Mouse (Mus musculus) CD8-positive naive resting alpha-beta T cell, adult 2 months (primary cell): ENCODE measurements around the gene Tbcd.
A peak's percentile ranks its signal among the peaks of the same experiment; 100 is the strongest.

Experiments used
- DNase-seq, 2 experiments: peaks; one replicate each; pipeline ENCODE4 v3.0.0; 2022; ENCODE audit warnings: low read depth in 2 of 2, low spot score in 2 of 2

The Tbcd gene

GRCm38 (mm10) chr11:121529747-121530146, 78.0 kb downstream of the Tbcd start:
- DNase-seq = no peak

- no peak for DNase-seq
Observed at GRCm38 (mm10) chr11:121536528-121536927, 84.8 kb downstream of the Tbcd start.

GRCm38 (mm10) chr11:121542471-121542870, 90.7 kb downstream of the Tbcd start:
- DNase-seq = no peak

GRCm38 (mm10) chr11:121543287-121543856, 91.6 kb downstream of the Tbcd start:
- no peak for DNase-seq

- no peak for DNase-seq
Observed at GRCm38 (mm10) chr11:121543922-121544321, 92.2 kb downstream of the Tbcd start.

- DNase-seq = no peak
Observed at GRCm38 (mm10) chr11:121544755-121545397, 93.1 kb downstream of the Tbcd start.

GRCm38 (mm10) chr11:121545398-121546034, 93.8 kb downstream of the Tbcd start:
- DNase-seq = no peak

GRCm38 (mm10) chr11:121547234-121547633, 95.5 kb downstream of the Tbcd start:
- DNase-seq = no peak

GRCm38 (mm10) chr11:121547925-121548324, 96.2 kb downstream of the Tbcd start:
- DNase-seq = no peak

GRCm38 (mm10) chr11:121548996-121549842, 97.5 kb downstream of the Tbcd start:
- no peak for DNase-seq

GRCm38 (mm10) chr11:121549843-121550647, 98.3 kb downstream of the Tbcd start:
- DNase-seq = no peak

GRCm38 (mm10) chr11:121551206-121551799, 99.6 kb downstream of the Tbcd start:
- DNase-seq = no peak

GRCm38 (mm10) chr11:121552167-121552566, 100.4 kb downstream of the Tbcd start:
- DNase-seq = no peak

GRCm38 (mm10) chr11:121552846-121553457, 101.2 kb downstream of the Tbcd start:
- no peak for DNase-seq

GRCm38 (mm10) chr11:121553458-121553857, 101.7 kb downstream of the Tbcd start:
- no peak for DNase-seq

- no peak for DNase-seq
Observed at GRCm38 (mm10) chr11:121556727-121557126, 105.0 kb downstream of the Tbcd start.

GRCm38 (mm10) chr11:121557946-121558345, 106.2 kb downstream of the Tbcd start:
- no peak for DNase-seq

- no peak for DNase-seq
Observed at GRCm38 (mm10) chr11:121558522-121558921, 106.8 kb downstream of the Tbcd start.

GRCm38 (mm10) chr11:121559527-121560293, 108.0 kb downstream of the Tbcd start:
- DNase-seq = peak; percentile 51 to 64
